14 mouse cellular contexts compared by ENCODE assay signal in genomic region chrX:46971116-46971515, GRCm38 (mm10).
"Had no signal": no experiment of that assay in that cellular context is flagged by ENCODE, and none has a peak within 500 bp of the region (broad histone marks: within the 10 kb centered on the region; RNA-seq: fewer than 3 reads in every experiment).

No protein-coding gene starts in this region.

- H3K4me3 ChIP-seq: layer of hippocampus, adult 2 months; limb, embryonic 10.5 days; limb, embryonic 13.5 days; liver, embryonic 12.5 days; liver, embryonic 15.5 days; midbrain, embryonic 12.5 days had no signal

- H3K4me2 ChIP-seq: limb, embryonic 13.5 days; liver, embryonic 12.5 days; liver, embryonic 15.5 days; midbrain, embryonic 12.5 days had no signal

- H3K4me1 ChIP-seq: limb, embryonic 10.5 days; limb, embryonic 13.5 days; liver, embryonic 12.5 days; liver, embryonic 15.5 days; midbrain, embryonic 12.5 days had no signal

- H3K9me3 ChIP-seq: limb, embryonic 10.5 days; limb, embryonic 13.5 days; liver, embryonic 12.5 days; liver, embryonic 15.5 days; midbrain, embryonic 12.5 days had no signal

- H3K9ac ChIP-seq: limb, embryonic 13.5 days; liver, embryonic 12.5 days; liver, embryonic 15.5 days; midbrain, embryonic 12.5 days had no signal

- H3K36me3 ChIP-seq: limb, embryonic 10.5 days; limb, embryonic 13.5 days; liver, embryonic 12.5 days; liver, embryonic 15.5 days; midbrain, embryonic 12.5 days had no signal

- H3K27ac ChIP-seq: kidney, postnatal 0 days; layer of hippocampus, adult 2 months; limb, embryonic 10.5 days; limb, embryonic 13.5 days; liver, embryonic 12.5 days; liver, embryonic 15.5 days; macrophage; midbrain, embryonic 12.5 days had no signal

- ATAC-seq: liver, embryonic 12.5 days had no signal

- DNase-seq: kidney, postnatal 25 days; layer of hippocampus, adult 9-11 months; liver; lung, adult 18-20 months; thymus, adult 18-20 months; thymus, postnatal 36 days had no signal

- H3K27me3 ChIP-seq: limb, embryonic 13.5 days; liver, embryonic 12.5 days; liver, embryonic 15.5 days; midbrain, embryonic 12.5 days had no signal
